Mouse (Mus musculus) left cerebral cortex, adult 2 months (tissue): ENCODE measurements around the gene E130218I03Rik. TPM values are rescaled to one million over a fixed set of nuclear protein-coding genes. Genes with fewer than 3 reads are reported as not detected.

Experiments used
- DNase-seq, 2 experiments: peaks; one replicate each; pipeline ENCODE4 v3.0.0; 2021 to 2022; ENCODE audit warnings: low spot score in 2 of 2, mixed read lengths in 1 of 2; ENCODE audit errors: extremely low spot score in 1 of 2
- H3K27ac ChIP-seq: fragments of 200-600 bp; 2 replicates; pipeline ENCODE4 v1.8.1; 2022
- H3K4me3 ChIP-seq: fragments of 200-600 bp; 2 replicates; pipeline ENCODE4 v1.8.1; 2022
- CTCF ChIP-seq: fragments of 200-600 bp; IDR thresholded peaks from 2 replicates; pipeline ENCODE4 v1.8.1; 2022; ENCODE audit warnings: antibody characterized with exemption, mild to moderate bottlenecking, moderate library complexity
- intact Hi-C: fragments of 180-260 bp; cut with DNase I; formaldehyde crosslinking; loops from one replicate; pipeline ENCODE4 v1.15.1; 2025
- long read RNA-seq, 2 experiments: library from polyadenylated mRNA; stranded (forward); transcript quantifications; one replicate each; pipeline ENCODE4 v2.0.0; 2021; ENCODE audit warnings: borderline mapping rate in 2 of 2
- total RNA-seq, 2 experiments: library from RNA; stranded (reverse); gene quantifications; 2 replicates each; pipeline ENCODE4 v1.2.3; 2021

The E130218I03Rik gene
- not detected for total RNA-seq
- long read RNA-seq, experiment 1 = 0 reads
- long read RNA-seq, experiment 2 = 0 reads

- Histone ChIP-seq H3K4me3 (no peak within 1 kb of the TSS), H3K27ac (no peak within 1 kb of the TSS)
- intact Hi-C loops = loop anchor here (2.0 kb wide), 2 partner anchors 43 to 57 kb away; partner anchors contain the start of genes Cep85 and Pdik1l
- no peak for DNase-seq
- TF ChIP-seq CTCF = no peak
These were observed at the start of gene E130218I03Rik for GRCm38 (mm10) chr4:134243516-134244250. TSS of gene E130218I03Rik (plus strand) at chr4:134243662.

DNA sequence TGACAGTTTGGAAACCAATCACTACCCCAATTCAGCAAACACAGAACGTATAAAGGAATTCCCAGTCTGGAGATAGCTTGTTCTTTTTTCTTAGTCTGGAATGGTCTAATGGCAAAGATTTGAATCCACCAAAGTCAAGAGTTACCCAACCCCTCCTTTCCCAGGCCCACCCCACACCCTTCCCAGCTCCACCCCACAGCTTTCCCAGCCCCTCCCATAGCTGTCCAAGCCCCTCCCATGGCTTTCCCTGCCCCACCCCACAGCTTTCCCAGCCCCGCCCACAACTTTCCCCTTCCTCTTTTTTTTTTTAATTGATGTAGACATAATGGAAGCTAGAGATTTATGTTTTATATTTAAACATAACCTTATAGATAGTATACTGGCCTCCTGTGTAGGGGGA, 44.1 kb upstream of the E130218I03Rik start:
- TF ChIP-seq CTCF = no peak
- intact Hi-C loops = no loop called here
- no peak for DNase-seq
- Histone ChIP-seq H3K4me3 (no peak overlapping the region), H3K27ac (no peak overlapping the region)

DNA sequence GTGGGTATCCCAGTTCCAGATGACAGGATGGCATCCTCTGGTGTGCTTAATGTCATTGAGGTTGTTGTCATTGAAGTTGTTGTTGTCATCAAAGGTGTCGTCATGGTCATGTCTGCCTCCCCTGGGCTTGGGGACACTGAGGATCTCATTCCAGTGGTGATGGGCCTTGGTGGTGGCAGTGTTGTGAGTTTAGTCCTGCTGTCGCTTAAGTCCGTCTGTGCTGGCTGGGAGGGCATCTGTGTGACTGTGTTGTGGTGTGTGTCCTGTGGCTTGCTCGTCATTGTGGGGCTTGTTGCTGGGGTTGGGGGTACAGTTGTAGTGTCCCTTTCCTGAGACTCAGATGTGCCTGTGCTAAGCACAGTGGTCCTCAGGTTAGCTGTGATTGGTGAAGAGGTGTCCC, 40.6 kb upstream of the E130218I03Rik start, which contains the start of gene Gm7534:
TSS of gene Gm7534 (minus strand) at position 101 of the 400 bp plus-strand sequence.
- no peak within 1 kb of the TSS for H3K4me3 ChIP-seq
- DNase-seq = no peak
- no peak within 1 kb of the TSS for H3K27ac ChIP-seq
- TF ChIP-seq CTCF = no peak
- intact Hi-C loops = no loop called here

DNA sequence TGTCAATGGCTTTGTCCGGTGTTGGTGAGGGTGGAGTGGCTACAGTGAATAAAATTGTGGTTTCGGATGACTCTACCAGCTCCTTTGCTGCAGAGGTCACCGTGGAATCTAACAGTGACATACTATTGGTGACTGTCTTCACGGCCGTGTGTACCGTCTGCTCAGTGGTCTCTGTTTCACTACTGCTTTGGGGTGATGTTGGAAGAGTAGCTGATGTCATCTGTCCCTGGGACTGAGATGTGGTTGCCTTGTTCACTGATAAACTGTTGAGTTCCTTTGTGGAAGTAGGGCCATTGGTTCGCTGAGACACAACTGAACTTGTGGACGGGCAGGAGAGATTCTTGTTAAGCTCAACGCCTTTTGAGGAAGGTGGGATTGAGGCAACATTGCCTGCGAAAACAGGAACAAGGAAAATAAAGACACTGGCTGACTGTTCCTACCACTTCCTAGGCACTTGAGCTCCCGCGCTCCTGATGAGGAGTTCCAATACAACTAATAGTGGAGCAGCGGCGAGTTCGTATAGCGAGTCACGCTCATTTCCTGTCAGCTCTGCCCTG, 40.0 kb upstream of the E130218I03Rik start:
- no peak for TF ChIP-seq CTCF
- no peak for DNase-seq
- intact Hi-C loops = no loop called here
- Histone ChIP-seq H3K27ac (no peak overlapping the region), H3K4me3 (no peak overlapping the region)

DNA sequence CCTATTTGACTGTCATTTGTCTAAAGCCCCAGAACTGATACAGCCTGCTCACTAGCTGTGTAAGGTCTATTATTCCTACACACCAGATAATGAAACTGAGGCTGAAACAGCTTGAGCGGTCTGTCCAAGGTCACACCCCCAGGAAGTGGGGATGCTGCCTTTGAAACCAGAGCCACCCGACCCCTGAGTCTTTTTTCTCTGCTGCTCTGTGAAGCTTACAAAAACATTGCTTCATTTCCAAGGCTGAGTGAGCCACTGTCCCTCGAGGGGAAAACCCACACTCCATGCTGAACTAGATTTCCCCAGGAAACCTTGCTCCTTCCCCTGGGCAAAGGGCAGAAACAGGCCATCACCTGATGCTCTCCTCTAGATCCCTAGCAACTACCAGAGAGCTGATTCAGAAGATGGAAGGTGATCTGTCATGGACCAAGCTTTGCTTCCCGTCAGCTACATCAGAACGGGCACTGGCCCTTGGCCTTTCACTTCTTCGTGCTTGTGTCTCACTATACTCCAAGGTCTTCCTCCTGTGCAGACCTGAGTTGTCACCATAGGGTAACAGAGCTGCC, 36.9 kb upstream of the E130218I03Rik start:
- Histone ChIP-seq H3K4me3 (no peak overlapping the region), H3K27ac (no peak overlapping the region)
- DNase-seq = no peak
- intact Hi-C loops = no loop called here
- no peak for TF ChIP-seq CTCF

DNA sequence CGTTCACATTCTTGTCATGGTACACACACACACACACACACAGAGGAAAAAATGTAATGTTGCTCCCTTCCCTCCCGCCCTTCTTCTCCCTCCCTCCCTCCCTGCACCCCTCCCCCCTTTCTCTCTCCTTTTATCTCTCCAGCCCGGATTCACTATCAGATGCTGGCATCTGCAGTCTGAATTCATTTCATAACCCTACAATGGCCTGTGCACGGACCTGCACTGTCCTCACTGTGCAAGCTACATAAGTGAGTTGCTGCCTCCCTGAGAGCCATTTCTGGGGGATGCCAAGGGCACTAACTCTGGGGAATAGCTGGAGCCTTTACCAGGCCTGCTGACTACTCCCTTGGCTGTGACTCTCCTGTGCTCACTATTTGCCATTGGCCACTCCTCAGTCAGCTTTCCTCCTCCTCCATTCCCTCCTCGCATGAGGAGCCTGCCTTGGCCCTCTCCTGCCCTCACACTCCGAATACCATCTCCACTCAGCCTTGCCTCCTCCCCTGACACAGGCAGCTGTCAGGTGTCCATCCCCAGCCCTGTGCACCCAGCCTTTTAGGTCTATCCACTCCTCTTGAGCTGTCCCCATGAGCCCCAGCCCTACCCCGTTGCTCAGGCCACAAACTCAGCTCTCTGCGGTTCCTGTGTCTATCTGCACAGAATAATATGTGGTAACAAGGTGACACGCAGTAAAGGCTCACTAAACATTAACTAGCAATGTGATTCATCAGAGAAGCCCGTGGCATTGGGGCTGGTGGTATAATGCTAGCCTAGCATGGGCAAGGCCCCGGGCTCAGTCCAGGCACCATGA, 20.5 kb upstream of the E130218I03Rik start:
- TF ChIP-seq CTCF = no peak
- Histone ChIP-seq H3K27ac (no peak overlapping the region), H3K4me3 (no peak overlapping the region)
- DNase-seq = no peak
- intact Hi-C loops = no loop called here

DNA sequence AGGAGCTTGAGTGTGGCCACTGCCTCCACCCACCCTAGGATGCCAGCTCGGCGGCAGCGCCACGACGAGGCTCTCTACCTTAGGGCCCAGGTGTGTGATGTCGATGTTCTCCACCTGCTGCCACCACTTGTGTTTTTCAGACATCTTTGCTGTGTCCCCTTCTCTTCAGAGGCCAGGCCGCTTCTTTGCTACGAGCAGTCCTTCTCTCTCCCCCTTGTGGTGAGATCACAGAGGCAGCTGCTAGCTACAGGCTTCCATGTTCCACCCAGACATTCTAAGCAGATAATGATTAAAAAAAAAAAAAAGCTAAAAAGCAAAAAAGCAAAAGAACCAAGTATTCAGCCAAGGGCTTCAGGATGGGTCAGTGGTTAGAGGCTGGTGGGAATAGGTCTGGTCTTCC, 16.3 kb upstream of the E130218I03Rik start, which contains the start of gene Catsper4:
TSS of gene Catsper4 (minus strand) at position 190 of the 400 bp plus-strand sequence.
- Histone ChIP-seq H3K4me3 (no peak within 1 kb of the TSS), H3K27ac (no peak within 1 kb of the TSS)
- intact Hi-C loops = no loop called here
- TF ChIP-seq CTCF = peak; percentile 36
- no peak for DNase-seq

DNA sequence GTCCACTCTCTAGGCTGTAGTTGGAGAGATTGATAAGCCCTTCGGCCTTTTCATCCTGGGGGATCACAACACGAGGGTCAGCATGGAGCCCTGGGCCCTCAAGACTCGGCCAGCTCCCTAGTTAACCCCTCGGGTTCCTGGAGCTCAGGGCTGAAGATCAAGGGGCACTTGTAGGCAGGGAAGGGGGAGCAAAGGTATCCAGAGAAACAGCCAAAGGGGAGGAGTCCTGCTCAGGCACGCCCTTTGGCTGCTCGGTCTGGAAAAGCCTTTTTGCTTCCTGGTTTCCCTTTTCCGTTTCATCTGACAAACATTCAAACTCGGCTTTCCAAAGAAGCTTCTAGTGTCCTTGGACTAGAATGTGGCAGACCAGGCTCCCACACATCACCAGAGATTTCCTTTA, 13.0 kb upstream of the E130218I03Rik start:
- no peak for TF ChIP-seq CTCF
- intact Hi-C loops = no loop called here
- no peak for DNase-seq
- Histone ChIP-seq H3K27ac (no peak overlapping the region), H3K4me3 (no peak overlapping the region)

- TF ChIP-seq CTCF = no peak
- no peak overlapping the region for H3K4me3 ChIP-seq
- intact Hi-C loops = no loop called here
- no peak overlapping the region for H3K27ac ChIP-seq
- no peak for DNase-seq
These were observed 8.6 kb upstream of the E130218I03Rik start for GRCm38 (mm10) chr4:134234876-134235275.

DNA sequence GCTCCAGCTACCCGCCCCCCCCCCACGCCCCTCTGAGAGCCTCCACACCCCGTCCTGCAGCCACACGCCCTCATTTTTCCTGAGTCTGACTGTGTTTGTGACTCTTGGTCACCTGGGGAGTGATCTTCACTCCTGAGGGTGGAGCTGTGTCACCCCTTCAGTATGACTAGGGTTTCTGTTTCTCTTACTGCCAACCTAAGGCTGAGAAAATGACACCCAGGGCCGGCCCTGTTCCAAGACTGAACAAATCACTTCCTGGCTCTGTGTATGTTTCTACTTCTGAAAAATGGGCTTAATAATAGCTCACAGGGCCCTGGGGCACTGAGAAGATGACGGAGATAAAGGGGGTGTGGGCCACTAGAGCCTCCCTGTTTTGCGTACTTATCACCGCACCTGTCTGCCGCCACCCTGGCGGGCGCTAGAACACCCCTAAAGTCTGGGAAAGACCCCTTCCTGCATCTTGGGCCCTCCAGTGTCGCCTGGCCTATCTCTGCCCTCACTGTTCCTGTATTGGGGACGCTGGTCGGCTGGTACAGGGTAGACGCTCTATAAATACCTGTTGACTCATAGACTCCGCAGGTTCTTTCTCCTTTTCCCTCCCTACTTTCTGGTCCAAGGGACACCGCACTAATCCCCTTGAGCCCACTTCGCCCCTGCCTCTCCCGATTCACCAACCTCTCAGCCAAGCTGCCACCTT, 5.7 kb upstream of the E130218I03Rik start:
- Histone ChIP-seq H3K4me3 (peak overlapping the region; percentile 9; the same call in 1 of the 2 replicates), H3K27ac (no peak overlapping the region)
- intact Hi-C loops = no loop called here
- TF ChIP-seq CTCF = no peak
- no peak for DNase-seq

DNA sequence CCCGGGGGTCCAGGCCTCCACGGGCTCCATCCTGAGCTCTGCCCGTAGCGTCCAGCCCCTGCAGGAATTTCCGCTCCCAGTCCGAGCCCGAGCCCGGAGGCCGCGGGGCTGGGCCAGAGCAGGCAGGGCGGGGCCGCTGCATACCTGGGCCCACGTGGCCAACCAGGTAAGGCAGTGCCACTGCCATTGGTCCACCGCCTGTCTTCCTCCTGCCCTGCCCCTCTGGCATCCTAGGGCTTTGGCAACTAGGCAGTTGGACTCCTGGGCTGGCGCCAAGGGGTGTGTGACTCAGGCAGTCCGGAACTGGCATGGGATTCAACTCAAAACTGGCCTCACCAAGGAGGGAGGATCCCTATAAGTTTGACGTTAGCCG, 5.2 kb upstream of the E130218I03Rik start, which contains the start of gene Cnksr1:
TSS of gene Cnksr1 (minus strand) at position 121 of the 373 bp plus-strand sequence.
- no peak for DNase-seq
- H3K27ac ChIP-seq = no peak within 1 kb of the TSS
- TF ChIP-seq CTCF = no peak
- intact Hi-C loops = no loop called here
- peak within 1 kb of the TSS; percentile 9; the same call in 1 of the 2 replicates for H3K4me3 ChIP-seq
